Comparison of ENCODE assay signal across 25 mouse cellular contexts in genomic region chr15:78491301-78491700, GRCm38 (mm10). TPM values are rescaled to one million over a fixed set of nuclear protein-coding genes. Genes with fewer than 3 reads are reported as not detected.
DNase-seq lines count a peak whose midpoint lies in the region; TF ChIP-seq lines count a peak whose summit lies in the region.
"Had no signal": no experiment of that assay in that cellular context is flagged by ENCODE, and none has a peak within 500 bp of the region (broad histone marks: within the 10 kb centered on the region; RNA-seq: fewer than 3 reads in every experiment).

No protein-coding gene starts in this region.

- WGBS in cerebellum, adult 2 months, result 49% methylated on average over 3 of the region's 3 CpGs

- no peak for TF ChIP-seq POLR2A in cerebellum, adult 2 months (IDR thresholded peaks at IDR 0.05; ENCODE audit: borderline replicate concordance, insufficient read depth, low read length)

- H3K27ac ChIP-seq in cerebellum, adult 2 months (ENCODE audit: insufficient read depth, low read length), result no peak overlapping the region
- H3K27ac ChIP-seq: embryonic facial prominence, embryonic 13.5 days; embryonic facial prominence, embryonic 15.5 days; forebrain, embryonic 10.5 days; forebrain, embryonic 12.5 days had no signal

- DNase-seq in cerebellum, adult 11-12 months, result peak; percentile 42
- no peak for DNase-seq in cerebellum, adult 8-10 months
- peak; percentile 46 to 60 for DNase-seq in cerebellum, adult 2 months
- DNase-seq in cerebellum, adult 9-10 months, result no peak
- DNase-seq in cerebellum, postnatal 25 days, result peak; percentile 47 to 56
- DNase-seq in cerebellum, adult 11 months, result no peak
- peak; percentile 32 for DNase-seq in brain, adult 2 months (ENCODE audit: low read depth, low spot score)
- DNase-seq: adrenal gland, adult 8-10 months; adrenal gland, postnatal 14 days; adrenal gland, postnatal 36 days; B cell, adult 2 months; embryo, embryonic 11 days had no signal

- no peak overlapping the region for H3K4me3 ChIP-seq in cerebellum, adult 2 months (replicated peaks; ENCODE audit: insufficient read depth, low read depth, low read length)
- H3K4me3 ChIP-seq: embryonic facial prominence, embryonic 13.5 days; embryonic facial prominence, embryonic 15.5 days; erythroblast, embryonic 14.5 days; forebrain, embryonic 10.5 days; forebrain, embryonic 12.5 days had no signal

- H3K27me3 ChIP-seq in cerebellum, adult 2 months (ENCODE audit: control insufficient read depth, insufficient read depth, low read length), result no peaks in the 10 kb centered on the region
- H3K27me3 ChIP-seq: CH12.LX; embryonic facial prominence, embryonic 15.5 days; Patski had no signal

- no peak for TF ChIP-seq CTCF in cerebellum, adult 2 months (IDR thresholded peaks at IDR 0.05; ENCODE audit: borderline replicate concordance, insufficient read depth, low read depth, low read length)

- peaks cover 18% of the 10 kb centered on the region for H3K4me1 ChIP-seq in cerebellum, adult 2 months (ENCODE audit: control insufficient read depth, insufficient read depth, low read length)
- H3K4me1 ChIP-seq: forebrain, embryonic 12.5 days had no signal

RNA-seq across cellular contexts. Expression of gene Il2rb, which starts 3.8 kb away (rescaled TPM):
- 0.10 and 0.25 TPM in 2 replicates for polyA plus RNA-seq in cerebellum, adult 2 months (2012; rRNA removed)
- polyA plus RNA-seq: forebrain, embryonic 10.5 days; forebrain, embryonic 12.5 days; forebrain, embryonic 14.5 days; forebrain, embryonic 16.5 days; G1E had no signal

RNA-seq across cellular contexts. Expression of gene Tmprss6, which starts 22.9 kb away (rescaled TPM):
- 0.06 and 0.08 TPM in 2 replicates for polyA plus RNA-seq in cerebellum, adult 2 months (2012; rRNA removed)
- polyA plus RNA-seq: activated CD4-positive, CD25-positive, alpha-beta regulatory T cell, adult 4 months; CD4-positive, CD25-positive, alpha-beta regulatory T cell, adult 4 months; G1E had no signal

RNA-seq across cellular contexts. Expression of gene C1qtnf6, which starts 39.9 kb away (rescaled TPM):
- 3.1 and 3.5 TPM in 2 replicates for polyA plus RNA-seq in cerebellum, adult 2 months (2012; rRNA removed)
- polyA plus RNA-seq: erythroblast, embryonic 14.5 days; G1E had no signal

RNA-seq across cellular contexts. Expression of gene Sstr3, which starts 53.2 kb away (rescaled TPM):
- polyA plus RNA-seq in cerebellum, adult 2 months (2012; rRNA removed), result 9.8 and 12.1 TPM in 2 replicates
- polyA plus RNA-seq: activated CD4-positive, CD25-positive, alpha-beta regulatory T cell, adult 4 months; CD4-positive, CD25-positive, alpha-beta regulatory T cell, adult 4 months; embryonic facial prominence, embryonic 11.5 days; embryonic facial prominence, embryonic 13.5 days; embryonic facial prominence, embryonic 15.5 days; erythroblast, embryonic 14.5 days; G1E had no signal

Comparison
In these comparisons a context has a peak if more than half of its experiments do, and no peak if none do; other contexts are left out.
1. DNase-seq: peak in cerebellum, adult 11-12 months (single experiment), cerebellum, adult 2 months (2 of 2), cerebellum, postnatal 25 days (2 of 2) and brain, adult 2 months (single experiment); none in cerebellum, adult 8-10 months (single experiment), cerebellum, adult 9-10 months (single experiment) and cerebellum, adult 11 months (single experiment).